ENCODE assay signal across 13 mouse cellular contexts in the genomic region with DNA sequence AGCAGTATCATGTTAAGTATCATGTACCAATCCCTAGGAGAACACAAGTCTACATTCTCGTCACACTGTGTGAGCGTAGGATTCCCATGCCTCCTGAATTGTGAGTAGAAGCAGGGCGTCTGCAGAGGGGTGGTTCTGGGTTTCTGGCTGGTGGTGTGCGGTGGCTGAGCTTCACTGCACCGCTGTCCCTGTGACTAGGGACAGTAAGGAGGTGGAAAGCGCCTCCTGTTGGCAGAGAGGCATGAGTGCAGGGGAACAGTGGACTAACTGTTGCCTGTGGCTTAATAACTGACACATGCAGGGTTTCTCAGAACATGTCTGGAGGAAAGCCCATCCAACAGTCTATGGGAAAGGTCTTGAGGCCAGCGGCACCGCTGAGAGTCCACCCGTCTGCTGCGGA. TPM values are rescaled to one million over a fixed set of nuclear protein-coding genes. Genes with fewer than 3 reads are reported as not detected.
A peak's percentile ranks its signal among the peaks of the same experiment; 100 is the strongest.
DNase-seq lines count a peak whose midpoint lies in the region; ATAC-seq lines count a peak whose summit lies in the region.
"Had no signal": no experiment of that assay in that cellular context is flagged by ENCODE, and none has a peak within 500 bp of the region (broad histone marks: within the 10 kb centered on the region; RNA-seq: fewer than 3 reads in every experiment).

No protein-coding gene starts in this region.

- H3K9me3 ChIP-seq in embryonic facial prominence, embryonic 10.5 days, result no peaks in the 10 kb centered on the region
- H3K9me3 ChIP-seq: embryonic facial prominence, embryonic 12.5 days; hindbrain, embryonic 13.5 days had no signal

- 0 out of 2 replicates have a peak, but pooled peaks have one; percentile 39 for ATAC-seq in common myeloid progenitor, adult 5-6 weeks (replicated peaks; ENCODE audit: low read depth, poor library complexity, severe bottlenecking)

- no peak overlapping the region for H3K4me3 ChIP-seq in embryonic facial prominence, embryonic 10.5 days
- H3K4me3 ChIP-seq: embryonic facial prominence, embryonic 12.5 days; hindbrain, embryonic 13.5 days had no signal

- peaks cover 100% of the 10 kb centered on the region for H3K36me3 ChIP-seq in embryonic facial prominence, embryonic 10.5 days (replicated peaks)

- 80% methylated on average over 10 of the region's 10 CpGs for WGBS in embryonic facial prominence, embryonic 10.5 days

- H3K27ac ChIP-seq in embryonic facial prominence, embryonic 10.5 days (replicated peaks), result no peak overlapping the region
- H3K27ac ChIP-seq: embryonic facial prominence, embryonic 12.5 days; hindbrain, embryonic 13.5 days; macrophage had no signal

- H3K4me1 ChIP-seq in embryonic facial prominence, embryonic 10.5 days, result peaks cover 7% of the 10 kb centered on the region

- peak; percentile 35 for DNase-seq in adrenal gland, postnatal 14 days
- no peak for DNase-seq in adrenal gland, postnatal 4 days (ENCODE audit: low spot score in 2 of 2)
- DNase-seq in kidney, postnatal 10 days, result peak; percentile 23
- DNase-seq in kidney, adult 9 months, result no peak
- DNase-seq in 416B (ENCODE audit: low read depth), result peak; percentile 13
- DNase-seq in embryonic facial prominence, embryonic 10.5 days (ENCODE audit: low spot score), result no peak
- DNase-seq in T-cell, adult 2 months (ENCODE audit: low spot score), result no peak
- DNase-seq: layer of hippocampus, postnatal 36 days had no signal

- no peaks in the 10 kb centered on the region for H3K27me3 ChIP-seq in embryonic facial prominence, embryonic 10.5 days (replicated peaks; ENCODE audit: low read depth, poor library complexity, severe bottlenecking)
- H3K27me3 ChIP-seq: embryonic facial prominence, embryonic 12.5 days; hindbrain, embryonic 13.5 days had no signal

RNA-seq across cellular contexts. Expression of a gene that starts 14.9 kb away (rescaled TPM):
- total RNA-seq in adrenal gland, postnatal 14 days (2021), result not detected in 2 replicates
- not detected for total RNA-seq in adrenal gland, postnatal 4 days (2021)
- total RNA-seq in common myeloid progenitor, adult 5-6 weeks (2017), result not detected in 2 replicates
- 0.20 TPM in 1 of 2 replicates, not detected in the other for polyA plus RNA-seq in embryonic facial prominence, embryonic 10.5 days (2016; fragmentation: Nextera tagmentation; extraction: Ambion mirVana)
- total RNA-seq: gastrocnemius, postnatal 4 days; layer of hippocampus, postnatal 36 days had no signal
- polyA plus RNA-seq: macrophage had no signal

RNA-seq across cellular contexts. Expression of a gene that starts 23.2 kb away (rescaled TPM):
- total RNA-seq in adrenal gland, postnatal 14 days (2021), result 9.7 and 12.0 TPM in 2 replicates
- 10 to 100 TPM; 21.0 to 23.6 TPM for total RNA-seq in adrenal gland, postnatal 4 days (2021)
- 1.4 and 6.4 TPM in 2 replicates for total RNA-seq in common myeloid progenitor, adult 5-6 weeks (2017)
- polyA plus RNA-seq in embryonic facial prominence, embryonic 10.5 days (2016; fragmentation: Nextera tagmentation; extraction: Ambion mirVana), result 10.3 and 12.0 TPM in 2 replicates

RNA-seq across cellular contexts. Expression of a gene that starts 23.5 kb away (rescaled TPM):
- 42.6 and 46.6 TPM in 2 replicates for total RNA-seq in adrenal gland, postnatal 14 days (2021)
- 10 to 100 TPM; 47.0 to 56.6 TPM for total RNA-seq in adrenal gland, postnatal 4 days (2021)
- 5.9 and 8.6 TPM in 2 replicates for total RNA-seq in common myeloid progenitor, adult 5-6 weeks (2017)
- polyA plus RNA-seq in embryonic facial prominence, embryonic 10.5 days (2016; fragmentation: Nextera tagmentation; extraction: Ambion mirVana), result 25.2 and 25.4 TPM in 2 replicates

RNA-seq across cellular contexts. Expression of a gene that starts 29.8 kb away (rescaled TPM):
- not detected in 2 replicates for total RNA-seq in adrenal gland, postnatal 14 days (2021)
- under 1 TPM; 0.39 to 0.56 TPM for total RNA-seq in adrenal gland, postnatal 4 days (2021)
- total RNA-seq in common myeloid progenitor, adult 5-6 weeks (2017), result not detected in 2 replicates
- polyA plus RNA-seq in embryonic facial prominence, embryonic 10.5 days (2016; fragmentation: Nextera tagmentation; extraction: Ambion mirVana), result 0.20 TPM in 1 of 2 replicates, not detected in the other
- total RNA-seq: gastrocnemius, postnatal 4 days; layer of hippocampus, postnatal 36 days had no signal
- polyA plus RNA-seq: embryonic facial prominence, embryonic 12.5 days; macrophage had no signal

Comparison
In these comparisons a context has a peak if more than half of its experiments do, and no peak if none do; other contexts are left out.
1. DNase-seq: peak in adrenal gland, postnatal 14 days (single experiment), kidney, postnatal 10 days (single experiment) and 416B (single experiment); none in adrenal gland, postnatal 4 days (0 of 2), kidney, adult 9 months (single experiment), embryonic facial prominence, embryonic 10.5 days (single experiment) and T-cell, adult 2 months (single experiment).